Mouse (Mus musculus): ENCODE data around the gene Casq1.

The Casq1 gene

DNA sequence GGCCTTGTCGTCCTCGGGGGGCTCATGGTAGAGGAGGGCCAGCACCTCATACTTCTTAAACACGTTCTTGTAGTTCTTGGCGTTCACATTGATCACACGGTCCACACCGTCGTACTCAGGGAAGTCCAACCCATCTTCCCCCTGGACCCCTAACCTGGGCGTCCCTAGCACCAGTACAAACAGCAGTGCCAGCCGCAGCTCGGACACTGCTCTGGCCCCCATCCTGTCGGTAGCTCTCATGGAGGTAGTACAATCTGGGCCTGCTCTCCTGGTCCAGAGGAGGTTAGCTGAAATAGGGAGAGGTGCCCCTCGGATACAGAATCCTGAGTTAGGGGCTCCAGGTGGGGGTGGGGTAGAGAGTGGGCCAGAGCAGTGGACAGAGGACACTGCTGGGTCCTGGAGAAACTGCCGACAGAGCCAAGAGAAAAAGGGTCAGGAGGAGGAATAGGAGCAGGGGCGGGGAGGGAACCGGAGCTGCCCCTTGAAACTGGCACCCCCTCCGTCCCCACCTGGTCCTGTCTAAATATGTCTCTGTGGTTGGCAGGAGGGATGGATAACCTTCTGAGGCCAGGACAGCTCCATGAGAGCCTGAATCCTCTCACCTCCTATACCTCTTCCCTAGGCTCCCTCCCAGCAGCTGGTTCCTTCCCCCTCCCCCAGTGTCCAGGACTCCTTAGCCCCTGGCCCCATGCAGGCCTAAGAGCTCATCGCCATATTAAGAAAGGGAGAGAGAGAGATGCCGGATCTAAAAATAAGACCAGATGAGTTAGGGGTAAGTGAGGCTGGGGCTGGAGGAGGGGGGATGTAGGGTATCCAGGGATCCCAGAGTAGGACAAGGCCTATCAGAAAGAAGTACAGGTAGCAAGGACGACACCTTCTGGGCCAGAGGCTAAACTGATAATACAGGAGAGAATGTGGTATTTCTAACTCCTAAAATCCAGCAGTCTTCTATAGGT, at the start of gene Casq1:
TSS of gene Casq1 (minus strand) at position 418 of the 956 bp plus-strand sequence.
- ChIA-PET CTCF (interaction anchor here in 2 of 4 experiments (0.9 to 3.1 kb wide), 5 partner anchors 13 to 101 kb away, joined by 3 to 11 read pairs (median 5); partner anchors contain the start of gene Pea15a (in 1 of the 2)), POLR2A (interaction anchor here in 3 of 4 experiments (0.6 to 4.5 kb wide), 18 partner anchors 12 to 210 kb away, joined by 3 to 18 read pairs (median 3); partner anchors contain the start of genes Pea15a (in 2 of the 3) and Dcaf8 (in 1 of the 3))

DNA sequence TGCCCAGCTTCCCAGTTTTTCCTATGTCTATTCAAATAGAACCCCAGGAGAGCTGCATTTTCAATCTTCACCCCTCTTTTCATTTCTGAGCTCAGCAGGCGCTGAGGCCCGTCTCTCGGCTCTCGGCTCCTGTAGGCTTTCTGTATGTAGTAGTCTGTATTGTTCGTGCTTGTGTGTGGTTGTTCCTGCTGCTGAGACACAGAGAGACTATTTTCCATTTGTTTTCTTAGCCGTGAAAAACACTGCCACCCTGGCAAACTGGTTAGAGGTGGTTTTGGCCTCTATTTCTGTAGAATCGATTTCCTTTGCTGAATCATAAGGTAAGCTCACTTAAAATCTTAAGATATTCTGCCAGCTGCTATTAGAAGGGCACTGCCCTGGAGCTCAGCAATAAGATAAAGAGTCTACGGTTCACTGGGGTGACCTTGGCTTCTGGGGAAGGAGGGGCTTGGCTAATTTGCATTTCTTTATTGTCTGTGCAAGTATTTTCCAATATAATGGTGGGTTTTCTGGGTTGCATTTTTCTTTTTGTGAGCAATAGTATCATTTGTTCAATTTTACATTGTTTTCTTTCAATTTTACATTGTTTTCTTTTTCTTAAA, 41.9 kb upstream of the Casq1 start, which contains the start of gene Igsf8:
TSS of gene Igsf8 (plus strand) at position 165 of the 602 bp plus-strand sequence.
- POLR2A ChIA-PET = interaction anchor here in 3 of 4 experiments (0.5 to 3.4 kb wide), 24 partner anchors 13 to 241 kb away, joined by 3 to 13 read pairs (median 3); partner anchors contain the start of genes Dcaf8 (in 1 of the 3), Ncstn (in 1 of the 3) and Nhlh1 (in 1 of the 3)
- CTCF ChIA-PET = interaction anchor here in 3 of 4 experiments (0.6 to 1.4 kb wide), 9 partner anchors 22 to 208 kb away, joined by 3 to 14 read pairs (median 4); partner anchors contain the start of gene Atp1a2 (in 1 of the 3)

DNA sequence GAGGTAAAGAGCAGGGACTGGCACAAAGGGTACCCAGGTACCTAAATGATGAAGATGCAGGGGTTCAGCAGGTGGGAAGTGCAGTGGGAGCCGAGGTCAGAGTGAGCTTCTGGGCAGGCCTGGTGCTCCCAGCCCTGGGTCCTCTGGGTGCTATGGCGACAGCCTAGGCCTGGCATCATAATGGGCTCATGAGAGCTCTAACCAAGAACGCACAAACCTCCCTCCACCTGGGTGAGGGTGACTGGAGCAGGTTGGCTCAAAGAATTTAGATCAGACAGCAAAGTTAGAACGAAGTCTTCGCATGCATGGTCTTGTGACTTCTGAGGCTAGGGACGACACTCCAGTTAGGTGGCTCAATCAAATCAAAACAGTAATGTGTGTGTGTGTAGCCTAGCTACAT, 38.6 kb upstream of the Casq1 start, which contains the start of gene Atp1a4:
TSS of gene Atp1a4 (minus strand) at position 101 of the 400 bp plus-strand sequence.
- ChIA-PET CTCF (interaction anchor here in 3 of 4 experiments (0.6 to 1.9 kb wide), 4 partner anchors 11 to 53 kb away, joined by 3 to 8 read pairs (median 3); no protein-coding TSS in a partner anchor), POLR2A (interaction anchor here in 2 of 4 experiments (0.8 to 2.6 kb wide), 16 partner anchors 9 to 111 kb away, joined by 3 to 13 read pairs (median 4); partner anchors contain the start of genes Dcaf8 (in 1 of the 2) and Pea15a (in 1 of the 2))

DNA sequence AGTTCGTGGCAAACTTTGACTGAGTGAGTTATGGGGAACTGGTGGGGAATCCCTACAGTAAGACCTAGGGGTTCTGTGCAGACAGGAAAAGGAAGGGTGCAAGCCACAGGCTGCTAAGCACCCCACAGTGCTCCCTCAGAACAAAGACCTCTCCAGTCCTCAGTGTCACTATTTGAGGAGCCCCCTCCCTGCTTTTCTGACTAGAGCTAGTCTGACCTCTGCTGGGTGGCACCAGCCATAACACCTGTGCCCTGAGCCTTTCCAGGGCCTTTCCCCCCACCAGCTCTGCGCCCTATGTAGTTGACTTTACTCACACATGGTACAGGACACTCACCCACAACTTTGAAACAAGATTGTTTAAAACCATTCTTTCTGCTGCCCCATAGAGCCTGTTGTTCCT, 28.0 kb upstream of the Casq1 start:
- CTCF ChIA-PET = interaction anchor here (0.6 to 2.9 kb wide), 32 partner anchors 8 to 693 kb away, joined by 3 to 16 read pairs (median 4); partner anchors contain the start of genes Atp1a4 (in 2 of the 4) and Pea15a (in 2 of the 4)
- POLR2A ChIA-PET = interaction anchor here in 2 of 4 experiments (0.8 to 2.7 kb wide), 12 partner anchors 10 to 421 kb away, joined by 3 to 13 read pairs (median 4); partner anchors contain the start of genes Pea15a (in 2 of the 2), Atp1a4 (in 1 of the 2), Dcaf8 (in 1 of the 2) and Igsf8 (in 1 of the 2)

DNA sequence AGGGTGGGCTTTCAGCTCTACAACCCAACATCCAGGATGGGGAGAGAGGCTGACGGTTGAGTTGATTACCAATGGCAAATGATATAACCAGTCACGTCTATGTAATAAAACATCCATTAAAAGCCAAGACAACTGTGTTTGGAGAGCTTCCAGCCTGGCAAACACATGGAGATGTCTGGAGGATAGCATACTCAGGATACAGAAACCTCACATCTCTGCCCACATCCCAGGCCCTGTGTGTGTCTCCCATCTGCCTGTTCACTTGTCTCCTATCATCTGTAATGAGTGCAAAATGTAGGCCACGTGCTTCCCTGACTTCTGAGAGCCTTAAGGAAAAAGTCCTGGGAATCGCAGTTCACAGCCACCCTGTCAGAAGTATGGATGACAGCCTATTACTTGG, 27.5 kb upstream of the Casq1 start:
- CTCF ChIA-PET = interaction anchor here (0.6 to 2.9 kb wide), 27 partner anchors 8 to 693 kb away, joined by 3 to 16 read pairs (median 5); partner anchors contain the start of genes Pea15a (in 2 of the 4) and Atp1a4 (in 1 of the 4)
- POLR2A ChIA-PET = interaction anchor here in 2 of 4 experiments (0.7 to 2.7 kb wide), 11 partner anchors 9 to 102 kb away, joined by 3 to 13 read pairs (median 4); partner anchors contain the start of genes Pea15a (in 2 of the 2), Atp1a4 (in 1 of the 2) and Igsf8 (in 1 of the 2)

DNA sequence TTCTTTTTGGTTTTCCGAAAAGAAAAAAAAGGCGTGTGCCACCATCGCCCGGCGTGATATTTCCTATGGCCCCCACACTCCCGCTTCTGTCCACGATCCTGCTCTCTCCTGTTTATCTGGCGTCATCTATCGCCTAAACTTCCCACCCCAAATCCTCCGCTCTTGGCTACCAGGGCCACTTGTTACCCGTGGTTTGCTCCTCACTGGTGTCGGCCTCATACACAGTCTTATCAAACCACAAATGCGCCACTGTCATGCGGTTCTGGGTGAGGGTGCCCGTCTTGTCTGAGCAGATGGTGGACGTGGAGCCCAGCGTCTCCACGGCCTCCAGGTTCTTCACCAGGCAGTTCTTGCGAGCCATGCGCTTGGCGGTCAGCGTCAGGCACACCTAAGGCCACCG, 25.0 kb upstream of the Casq1 start:
- CTCF ChIA-PET = interaction anchor here in 2 of 4 experiments (1.3 to 2.0 kb wide), 8 partner anchors 16 to 634 kb away, joined by 3 to 14 read pairs (median 5); no protein-coding TSS in a partner anchor
- POLR2A ChIA-PET = interaction anchor here in 3 of 4 experiments (0.6 to 3.3 kb wide), 11 partner anchors 10 to 96 kb away, joined by 3 to 14 read pairs (median 4); partner anchors contain the start of genes Igsf8 (in 2 of the 3), Atp1a4 (in 1 of the 3) and Kcnj10 (in 1 of the 3)

DNA sequence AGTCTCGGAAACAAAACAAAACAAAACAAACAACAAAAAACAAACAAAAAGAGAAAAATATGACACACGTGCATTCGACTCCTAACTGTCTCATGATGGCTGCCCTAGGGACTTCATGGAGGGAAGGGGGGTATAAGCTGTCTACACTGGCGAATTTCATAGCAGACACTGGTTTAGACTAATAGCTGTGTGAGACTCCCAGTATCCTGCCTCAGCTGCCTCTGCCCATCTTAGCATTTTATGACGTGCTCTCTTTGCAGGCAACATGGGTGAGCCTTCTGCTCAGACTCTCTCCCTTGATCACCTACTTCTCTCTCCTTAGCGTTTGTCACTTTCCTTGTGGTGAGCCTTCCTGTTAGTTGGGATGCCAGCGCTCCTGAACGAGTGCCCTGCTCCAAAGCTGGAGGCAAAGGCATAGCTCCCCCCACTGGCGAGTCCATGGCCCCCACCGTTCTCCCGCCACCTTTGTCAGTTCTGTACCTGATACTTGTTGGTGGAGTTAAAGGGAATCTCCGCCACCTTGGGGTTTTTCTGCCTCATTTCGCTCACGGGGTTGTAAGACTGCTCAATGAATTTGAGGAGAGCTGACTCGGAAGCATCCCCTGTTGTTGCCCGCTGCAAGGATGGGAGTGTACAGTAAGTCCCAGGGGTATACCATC, 24.0 kb upstream of the Casq1 start:
- CTCF ChIA-PET = interaction anchor here in 3 of 4 experiments (0.5 to 2.0 kb wide), 20 partner anchors 16 to 633 kb away, joined by 3 to 14 read pairs (median 4); partner anchors contain the start of genes Dcaf8 (in 1 of the 3) and Pea15a (in 1 of the 3)
- POLR2A ChIA-PET = interaction anchor here (0.6 to 3.3 kb wide), 28 partner anchors 11 to 332 kb away, joined by 3 to 14 read pairs (median 4); partner anchors contain the start of genes Dcaf8 (in 3 of the 4), Igsf8 (in 2 of the 4), Atp1a4 (in 1 of the 4) and Casq1 (in 1 of the 4)

DNA sequence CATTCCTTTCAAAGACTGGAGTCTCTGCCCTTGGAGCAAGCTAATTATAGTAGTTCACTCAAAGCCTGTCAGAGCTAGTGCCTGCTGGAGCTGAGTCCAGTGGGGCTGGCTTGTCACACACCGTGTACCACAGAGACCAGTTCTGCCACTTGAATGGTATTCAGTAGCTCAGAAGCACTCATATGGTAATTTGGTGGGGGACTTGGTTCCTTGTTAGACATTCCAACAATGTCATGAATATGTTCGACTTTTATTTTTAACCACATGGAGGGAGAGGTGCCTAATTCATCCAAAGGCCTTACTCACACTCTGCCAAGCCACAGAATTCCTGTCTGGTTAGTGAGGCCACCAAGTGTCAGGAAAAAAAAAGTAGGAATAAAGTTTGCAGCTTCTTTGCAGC, 22.7 kb upstream of the Casq1 start:
- ChIA-PET CTCF (interaction anchor here in 2 of 4 experiments (0.6 to 1.7 kb wide), 4 partner anchors 69 to 123 kb away, joined by 3 to 4 read pairs (median 4); no protein-coding TSS in a partner anchor), POLR2A (interaction anchor here (0.6 to 2.7 kb wide), 31 partner anchors 9 to 222 kb away, joined by 3 to 14 read pairs (median 3); partner anchors contain the start of genes Dcaf8 (in 2 of the 4), Igsf8 (in 2 of the 4), Atp1a4 (in 1 of the 4) and Copa (in 1 of the 4))

DNA sequence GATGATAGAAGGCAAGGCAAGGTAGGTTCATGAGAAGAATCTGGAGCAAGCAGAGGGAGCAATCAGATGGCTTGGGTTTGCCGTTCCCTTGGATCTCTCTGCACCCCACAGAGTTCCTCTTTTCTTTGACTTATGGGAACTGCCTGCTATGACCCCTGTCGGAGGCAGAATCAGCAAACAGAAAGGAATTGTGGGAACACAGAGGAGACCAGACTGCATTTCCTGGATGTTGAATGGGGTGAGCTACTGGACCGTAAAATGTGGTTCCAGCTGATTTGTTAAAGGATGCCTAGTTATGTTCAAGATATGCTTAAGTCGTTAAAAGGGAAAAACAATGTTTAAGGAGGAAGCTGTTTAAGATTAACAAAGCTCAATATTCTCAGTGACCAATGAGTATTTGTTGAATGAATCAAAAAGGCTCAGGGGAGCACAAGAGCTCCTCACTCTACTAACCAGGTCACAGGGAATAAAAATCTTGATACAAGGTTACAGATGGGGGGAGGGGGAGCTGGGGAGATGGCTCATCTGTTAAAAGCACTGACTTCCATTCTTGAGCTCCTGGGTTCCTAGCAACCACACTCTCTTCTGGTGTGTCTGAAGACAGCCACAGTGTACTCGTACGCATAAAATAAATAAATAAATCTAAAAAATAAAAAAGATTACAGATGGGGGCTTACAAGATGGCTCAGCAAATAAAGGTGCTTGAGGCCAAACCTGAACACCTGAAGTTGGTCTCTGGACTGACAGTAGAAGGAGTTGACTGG, 21.5 kb upstream of the Casq1 start:
- ChIA-PET CTCF (interaction anchor here in 2 of 4 experiments (0.6 to 0.7 kb wide), 3 partner anchors 103 to 180 kb away, joined by 3 to 5 read pairs (median 3); no protein-coding TSS in a partner anchor), POLR2A (interaction anchor here (0.6 to 1.8 kb wide), 18 partner anchors 9 to 221 kb away, joined by 3 to 9 read pairs (median 4); partner anchors contain the start of genes Igsf8 (in 1 of the 4) and Pea15a (in 1 of the 4))

DNA sequence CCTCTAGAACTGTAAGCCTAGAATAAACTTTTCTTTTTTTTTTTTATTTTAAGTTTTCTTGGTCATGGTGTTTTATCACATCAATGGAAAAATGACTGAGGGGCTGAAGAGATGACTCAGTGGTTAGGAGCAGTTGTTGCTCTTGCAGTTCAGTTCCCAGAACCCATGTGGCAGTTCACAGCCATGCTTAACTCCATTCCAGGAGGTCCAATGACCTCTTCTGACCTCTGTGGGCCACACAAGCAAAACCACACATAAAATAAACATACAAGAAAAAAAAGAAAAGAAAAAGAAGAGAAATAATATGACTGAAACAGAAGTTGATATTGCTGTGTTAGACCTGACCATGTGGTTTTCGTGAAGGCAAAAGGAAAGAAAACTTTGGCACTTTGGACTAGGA, 9.5 kb upstream of the Casq1 start:
- ChIA-PET CTCF (no interaction called here), POLR2A (interaction anchor here in 1 of 4 experiments (1.0 to 1.5 kb wide), 2 partner anchors 11 to 51 kb away, joined by 3 to 4 read pairs; no protein-coding TSS in a partner anchor)

DNA sequence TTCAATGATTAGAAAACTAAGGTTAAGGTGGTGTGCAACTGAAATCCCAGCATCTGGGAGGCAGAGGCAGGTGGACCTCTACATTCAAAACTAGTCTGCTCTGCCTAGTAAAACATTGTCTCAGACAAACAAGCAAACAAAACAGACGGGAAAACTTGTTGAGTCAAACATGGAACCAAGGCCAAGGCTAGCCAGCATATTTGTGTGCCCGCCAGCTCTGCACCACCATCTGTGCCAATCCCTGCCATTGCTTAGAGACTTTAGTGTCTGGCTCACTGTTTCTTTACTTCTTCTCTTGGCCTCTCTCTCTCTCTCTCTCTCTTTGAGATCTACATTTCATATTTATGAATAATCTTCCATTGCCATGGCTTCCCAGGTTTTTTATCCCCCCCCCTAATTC, 8.5 kb upstream of the Casq1 start:
- ChIA-PET POLR2A (interaction anchor here in 1 of 4 experiments (0.6 to 1.5 kb wide), 5 partner anchors 9 to 291 kb away, joined by 3 to 4 read pairs (median 3); no protein-coding TSS in a partner anchor), CTCF (interaction anchor here in 1 of 4 experiments (0.6 kb wide), 1 partner anchor 335 kb away, joined by 4 read pairs; no protein-coding TSS in a partner anchor)

DNA sequence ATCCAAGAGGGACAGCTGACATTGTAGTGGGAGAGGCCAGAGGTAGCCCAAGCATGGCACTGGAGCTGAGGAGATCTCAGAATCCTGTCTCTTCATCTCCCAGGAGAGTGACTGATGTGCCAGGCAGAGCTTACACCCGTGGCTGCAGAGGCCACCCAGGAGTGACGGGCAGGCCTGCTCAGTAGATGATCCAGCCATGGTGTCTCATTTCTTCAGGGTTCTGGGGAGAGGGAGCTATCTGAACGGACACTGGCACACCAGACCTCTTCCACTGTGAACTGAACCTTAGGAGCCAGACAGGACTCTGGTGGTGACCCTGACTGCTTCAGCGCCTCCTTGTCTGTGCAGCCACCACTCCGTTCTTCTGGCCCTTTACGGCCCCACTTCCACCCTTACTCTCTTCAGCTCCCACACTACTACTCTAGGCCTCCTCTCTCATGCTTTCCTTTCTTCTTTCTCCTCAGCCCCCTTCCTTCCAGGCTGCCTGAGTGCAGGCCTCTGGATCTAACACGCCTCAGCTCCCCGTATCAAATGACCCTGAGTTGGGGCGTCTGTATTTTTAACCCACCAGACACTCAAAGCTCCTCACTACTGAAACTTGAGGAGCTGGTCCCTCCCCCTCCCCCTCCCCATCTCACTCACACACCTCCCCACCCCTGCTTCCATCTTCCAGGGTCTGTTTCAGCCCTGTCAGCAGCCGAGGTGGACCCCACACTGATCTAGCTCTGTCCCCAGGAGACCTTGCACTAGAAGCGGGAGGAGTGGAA, 1.8 kb upstream of the Casq1 start:
- ChIA-PET POLR2A (interaction anchor here (0.5 to 4.5 kb wide), 17 partner anchors 9 to 194 kb away, joined by 3 to 18 read pairs (median 3); partner anchors contain the start of genes Atp1a2 (in 1 of the 4), Dcaf8 (in 1 of the 4) and Pea15a (in 1 of the 4)), CTCF (interaction anchor here in 3 of 4 experiments (0.5 to 1.1 kb wide), 7 partner anchors 36 to 174 kb away, joined by 3 to 14 read pairs (median 7); no protein-coding TSS in a partner anchor)

DNA sequence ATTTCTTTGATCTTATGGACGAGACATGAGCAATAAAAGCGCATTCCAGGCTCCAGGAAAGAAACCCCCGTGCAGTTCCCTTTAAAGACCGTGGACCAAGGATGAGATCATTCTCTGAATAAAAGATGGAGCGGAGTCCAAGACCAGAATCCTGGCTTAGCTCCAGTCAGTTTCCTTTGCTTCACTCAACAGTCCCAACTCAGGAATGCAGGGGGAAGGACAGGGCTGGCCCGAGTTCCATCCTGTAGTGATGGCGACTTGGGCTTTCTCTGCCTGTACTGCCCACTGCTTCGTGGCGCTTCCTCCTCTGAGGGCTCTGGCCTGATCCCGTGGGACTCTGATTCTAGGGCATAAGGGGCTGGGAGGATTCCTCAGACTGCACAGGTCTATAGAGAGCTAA, 746 bp upstream of the Casq1 start:
- CTCF ChIA-PET = interaction anchor here in 1 of 4 experiments (1.2 kb wide), 1 partner anchor 58 kb away, joined by 5 read pairs; no protein-coding TSS in a partner anchor
- POLR2A ChIA-PET = interaction anchor here in 2 of 4 experiments (0.8 to 4.5 kb wide), 6 partner anchors 11 to 56 kb away, joined by 3 to 18 read pairs (median 6); partner anchors contain the start of gene Pea15a (in 2 of the 2)

DNA sequence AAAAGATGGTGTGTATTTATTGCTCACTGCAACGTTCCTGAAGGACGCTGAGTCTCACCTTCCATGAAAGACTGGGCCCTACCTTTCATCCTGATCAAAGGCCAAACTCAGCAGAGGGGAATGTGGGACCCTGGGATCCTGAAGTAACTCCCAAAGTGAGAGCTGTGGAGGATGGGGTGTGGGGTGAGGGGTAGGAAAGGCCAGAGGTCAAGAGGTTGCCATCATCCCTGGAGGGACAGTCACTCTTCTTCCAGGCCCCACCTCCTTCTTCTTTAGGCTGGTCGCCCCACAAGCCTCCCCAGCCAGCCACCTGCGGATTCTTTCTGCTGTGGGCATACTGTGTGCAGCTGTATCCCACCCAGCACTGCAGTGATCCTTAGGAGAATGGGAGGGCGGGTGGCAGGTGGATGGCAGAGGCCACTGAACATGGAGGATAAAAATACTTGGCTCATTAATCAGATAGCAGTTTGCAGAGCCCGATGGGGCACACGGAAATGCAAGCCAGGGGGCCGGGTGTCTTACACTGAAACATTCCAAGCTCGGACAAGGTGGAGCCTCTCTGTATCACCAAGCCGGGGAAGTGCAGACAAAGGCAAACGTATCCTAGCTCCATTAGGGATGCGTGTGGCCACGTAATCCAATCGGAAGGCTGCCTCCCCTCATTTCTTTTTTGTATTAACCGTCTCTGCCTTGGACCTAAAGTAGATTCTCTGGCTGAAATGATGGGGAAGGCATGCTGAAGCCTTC, 1.3 kb downstream of the Casq1 start:
- ChIA-PET POLR2A (interaction anchor here in 3 of 4 experiments (0.6 to 4.5 kb wide), 19 partner anchors 10 to 209 kb away, joined by 3 to 18 read pairs (median 4); partner anchors contain the start of genes Dcaf8 (in 2 of the 3) and Pea15a (in 2 of the 3)), CTCF (interaction anchor here in 3 of 4 experiments (0.5 to 3.1 kb wide), 7 partner anchors 12 to 106 kb away, joined by 3 to 11 read pairs (median 3); partner anchors contain the start of gene Pea15a (in 1 of the 3))

Measured in embryonic stem cell, embryonic (primary cell).